Mouse (Mus musculus) layer of hippocampus, adult 9-11 months (tissue): ENCODE data around the gene Nid1.
A peak's percentile ranks its signal among the peaks of the same experiment; 100 is the strongest.
"Not testable (repeated sequence)": the region's sequence is repeated elsewhere in the genome, so short reads cannot be mapped to it uniquely, and the experiment has no call there.

Experiments
- DNase-seq: peaks from one replicate; pipeline ENCODE4 v3.0.0; 2022

The Nid1 gene

GRCm38 (mm10) chr13:13437460-13438015 lies at the start of gene Nid1:
Gene Nid1, plus strand, starts transcription at chr13:13437551.
- not testable (repeated sequence) for DNase-seq

DNA sequence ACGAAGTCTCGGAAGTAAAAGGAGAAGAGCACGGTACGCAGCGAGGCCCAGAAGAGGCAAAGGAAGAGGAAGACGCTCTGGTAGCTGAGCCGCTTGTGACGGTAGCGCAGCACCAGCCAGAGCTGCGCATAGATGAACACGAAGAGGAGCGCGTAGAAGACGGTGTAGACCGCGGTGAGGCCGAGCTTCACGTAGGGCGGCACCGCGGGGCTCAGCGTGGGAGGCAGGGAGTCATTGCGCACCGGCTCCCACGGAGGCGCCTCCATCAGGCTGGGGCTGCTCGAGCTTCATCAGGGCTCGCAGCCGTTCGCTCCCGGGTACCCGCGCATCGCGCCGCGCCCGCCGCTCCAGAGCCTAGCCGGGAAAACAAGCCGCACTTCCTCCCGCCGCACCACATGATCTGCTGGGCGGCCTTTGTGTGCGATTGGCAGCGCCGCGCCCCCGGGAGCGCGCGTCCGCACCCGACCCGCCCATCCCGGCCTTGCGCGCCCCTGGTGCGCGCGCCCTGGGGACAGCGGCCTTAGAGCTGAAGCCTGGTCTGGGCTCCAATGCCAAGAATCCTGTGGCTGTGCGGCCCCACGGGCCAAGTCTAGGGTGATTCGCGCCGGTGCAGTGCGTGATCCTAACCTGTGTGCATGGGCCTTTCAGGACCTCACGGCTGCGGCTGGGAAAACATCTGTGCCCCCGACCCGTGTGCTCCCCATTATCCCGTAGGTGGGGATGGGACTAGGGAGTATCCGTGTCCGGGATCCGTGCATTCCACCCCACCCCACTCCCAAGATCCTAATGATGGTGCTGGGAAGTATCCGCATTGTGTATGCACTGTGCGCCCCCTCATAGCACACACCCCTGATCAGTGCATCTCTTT lies 43.9 kb upstream of the Nid1 start, which contains the start of gene Gpr137b:
Gene Gpr137b, minus strand, starts transcription at position 787 of the 868 bp plus-strand sequence.
- DNase-seq, result peak; percentile 38

GRCm38 (mm10) chr13:13394096-13394395 lies 43.3 kb upstream of the Nid1 start:
- not testable (repeated sequence) for DNase-seq

- not testable (repeated sequence) for DNase-seq
Observed at GRCm38 (mm10) chr13:13400851-13401250, 36.5 kb upstream of the Nid1 start.

DNA sequence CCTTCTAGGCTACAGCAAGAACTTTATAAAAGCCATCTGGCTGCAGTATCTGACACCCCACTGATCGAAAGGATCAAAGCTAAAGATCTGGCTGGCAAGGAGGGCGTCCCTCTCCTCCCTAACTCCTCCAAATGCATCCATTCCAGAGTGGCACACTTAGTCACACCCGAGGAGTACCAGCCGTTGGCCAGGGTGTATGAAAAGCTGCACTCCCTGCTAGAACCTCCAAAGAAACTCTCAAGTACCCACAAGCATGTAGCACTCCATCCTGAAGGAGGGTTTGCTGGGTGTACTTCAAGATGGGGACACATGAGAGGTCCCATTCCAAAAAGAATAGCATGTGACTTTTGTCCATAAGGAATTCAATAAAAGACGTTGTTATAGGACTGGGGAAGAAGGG lies 34.5 kb upstream of the Nid1 start:
- not testable (repeated sequence) for DNase-seq

- DNase-seq, result not testable (repeated sequence)
Observed at GRCm38 (mm10) chr13:13403366-13403765, 34.0 kb upstream of the Nid1 start.

GRCm38 (mm10) chr13:13403839-13404238 lies 33.5 kb upstream of the Nid1 start:
- not testable (repeated sequence) for DNase-seq

GRCm38 (mm10) chr13:13404517-13405155 lies 32.7 kb upstream of the Nid1 start:
- not testable (repeated sequence) for DNase-seq

DNA sequence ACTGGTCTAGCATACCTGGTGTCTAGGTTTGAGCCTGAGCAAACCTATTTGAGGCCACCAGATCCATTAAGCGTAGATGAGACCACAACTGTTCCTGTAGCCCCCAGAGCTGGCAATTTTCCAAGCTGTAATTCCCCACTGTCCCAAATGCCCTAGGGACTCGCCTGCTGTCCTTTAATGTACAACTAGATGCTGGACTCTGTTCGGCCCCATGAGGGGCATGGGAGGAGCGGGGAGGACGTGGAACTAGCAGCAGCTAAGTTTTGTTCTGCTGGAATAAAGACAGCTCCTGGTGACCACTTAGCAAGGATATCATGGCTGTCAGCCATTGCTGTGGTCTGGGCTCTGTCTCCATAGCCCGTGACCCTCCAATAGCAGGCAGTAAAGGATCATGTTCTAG lies 31.8 kb upstream of the Nid1 start:
- not testable (repeated sequence) for DNase-seq

DNA sequence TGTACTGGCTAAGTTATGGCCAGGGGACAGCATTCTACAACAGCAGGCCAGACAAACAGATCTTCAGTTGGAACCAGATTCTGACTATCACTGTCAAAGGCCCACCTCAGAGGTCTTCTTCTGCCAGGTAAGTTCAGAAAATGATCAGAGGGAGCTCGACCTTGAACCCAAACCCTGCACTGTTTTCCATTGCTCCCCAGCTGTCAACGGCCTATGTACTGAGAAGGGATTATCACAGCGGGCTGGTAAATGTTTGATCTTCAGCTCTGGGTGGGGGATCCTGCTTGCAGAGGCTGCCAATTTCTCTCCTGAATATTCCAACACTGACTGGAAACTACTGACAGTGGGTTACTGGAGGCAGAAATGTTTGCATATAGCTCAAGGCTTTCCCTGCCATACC lies 23.1 kb upstream of the Nid1 start:
- no peak for DNase-seq

DNA sequence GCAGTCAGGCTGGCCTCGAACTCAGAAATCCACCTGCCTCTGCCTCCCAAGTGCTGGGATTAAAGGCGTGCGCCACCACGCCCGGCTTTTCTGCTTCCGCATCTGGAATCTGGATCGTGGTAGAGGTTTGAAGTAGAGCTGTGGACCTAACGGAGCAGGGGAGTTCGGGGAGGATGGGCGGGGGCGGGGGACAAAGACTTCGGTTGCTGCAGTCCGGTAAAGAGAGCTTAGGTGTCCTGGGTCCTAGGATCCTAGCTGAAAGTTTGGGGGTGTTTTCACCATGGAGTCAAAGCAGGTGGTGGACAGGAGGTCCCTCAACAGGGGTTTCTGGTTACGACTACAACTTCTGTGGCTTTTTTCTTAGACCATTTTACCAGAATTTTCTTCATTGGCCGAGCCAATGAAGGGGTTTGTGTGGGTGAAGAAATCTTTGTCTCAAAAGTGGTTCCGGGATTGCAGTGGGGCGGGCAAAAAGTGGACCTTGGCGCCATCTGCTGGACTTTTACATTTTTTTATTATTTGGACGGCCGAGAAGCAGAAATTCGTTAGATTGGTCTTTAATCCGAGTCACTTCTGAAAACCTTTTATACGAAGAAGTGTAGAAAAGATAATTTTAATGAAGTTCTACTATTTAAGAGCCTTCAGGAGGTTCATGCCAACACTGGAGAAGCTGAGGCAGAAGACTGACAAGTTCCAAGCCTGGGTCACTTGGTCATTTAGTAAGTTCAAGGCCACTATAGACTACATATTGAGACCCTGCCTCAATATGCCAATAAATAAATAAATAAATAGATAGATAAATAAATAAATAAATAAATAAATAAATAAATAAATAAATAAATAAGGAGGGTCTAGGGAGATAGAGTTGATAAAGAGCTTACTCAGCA lies 22.0 kb upstream of the Nid1 start:
- peak; percentile 22 for DNase-seq

DNA sequence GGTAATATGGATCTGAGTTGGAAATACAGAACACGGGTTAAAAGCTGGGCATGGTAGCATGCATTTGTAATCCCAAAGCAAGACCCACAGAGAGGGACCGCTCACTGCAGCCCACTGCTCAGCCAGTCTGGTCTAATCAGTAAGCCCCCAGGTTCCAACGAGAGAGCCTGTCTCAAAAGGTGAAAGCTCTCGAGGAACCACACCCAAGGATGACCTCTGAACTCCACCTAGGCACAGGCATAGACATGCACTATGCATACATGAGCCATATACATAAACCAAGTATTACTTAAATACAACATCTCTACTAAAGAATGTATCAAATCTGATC lies 21.4 kb upstream of the Nid1 start:
- not testable (repeated sequence) for DNase-seq

DNA sequence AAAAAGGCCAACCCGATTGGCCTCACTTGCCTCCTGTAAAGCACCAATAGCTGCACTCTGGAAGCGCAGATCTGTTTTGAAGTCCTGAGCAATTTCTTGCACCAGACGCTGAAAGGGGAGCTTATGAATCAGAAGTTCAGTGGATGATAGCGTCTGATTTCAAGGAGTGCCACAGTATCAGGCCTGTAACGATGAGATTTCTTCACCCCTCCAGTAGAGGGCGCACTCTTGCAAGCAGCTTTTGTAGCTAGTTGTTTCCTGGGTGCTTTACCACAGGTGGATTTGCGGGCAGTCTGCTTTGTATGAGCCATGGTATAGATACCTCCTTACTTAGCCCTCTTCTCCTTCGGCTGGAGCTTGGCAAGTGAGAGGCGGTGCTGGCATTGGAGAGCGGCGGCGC lies 18.5 kb upstream of the Nid1 start:
- DNase-seq, result not testable (repeated sequence)

- not testable (repeated sequence) for DNase-seq
Observed at GRCm38 (mm10) chr13:13423301-13423700, 14.1 kb upstream of the Nid1 start.

DNA sequence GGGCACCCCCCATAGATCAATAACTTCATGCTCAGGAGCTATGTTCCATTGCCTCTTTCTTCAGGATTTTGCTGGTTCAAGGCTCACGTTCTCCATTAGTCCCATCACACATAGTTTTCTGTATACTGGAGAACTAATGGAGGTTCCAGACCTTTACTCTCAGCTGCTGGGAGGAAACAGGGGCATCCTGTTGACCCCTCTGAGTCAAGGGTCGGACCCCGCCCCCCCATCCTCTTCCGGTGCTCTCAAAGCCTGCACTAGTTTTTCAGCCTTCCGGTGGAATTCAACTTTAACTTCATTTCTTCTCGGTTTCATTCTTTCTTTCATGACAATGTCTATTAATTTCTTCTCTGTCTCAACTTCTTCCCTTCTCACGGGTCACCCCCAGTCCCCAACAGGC lies 1.2 kb upstream of the Nid1 start:
- not testable (repeated sequence) for DNase-seq

DNA sequence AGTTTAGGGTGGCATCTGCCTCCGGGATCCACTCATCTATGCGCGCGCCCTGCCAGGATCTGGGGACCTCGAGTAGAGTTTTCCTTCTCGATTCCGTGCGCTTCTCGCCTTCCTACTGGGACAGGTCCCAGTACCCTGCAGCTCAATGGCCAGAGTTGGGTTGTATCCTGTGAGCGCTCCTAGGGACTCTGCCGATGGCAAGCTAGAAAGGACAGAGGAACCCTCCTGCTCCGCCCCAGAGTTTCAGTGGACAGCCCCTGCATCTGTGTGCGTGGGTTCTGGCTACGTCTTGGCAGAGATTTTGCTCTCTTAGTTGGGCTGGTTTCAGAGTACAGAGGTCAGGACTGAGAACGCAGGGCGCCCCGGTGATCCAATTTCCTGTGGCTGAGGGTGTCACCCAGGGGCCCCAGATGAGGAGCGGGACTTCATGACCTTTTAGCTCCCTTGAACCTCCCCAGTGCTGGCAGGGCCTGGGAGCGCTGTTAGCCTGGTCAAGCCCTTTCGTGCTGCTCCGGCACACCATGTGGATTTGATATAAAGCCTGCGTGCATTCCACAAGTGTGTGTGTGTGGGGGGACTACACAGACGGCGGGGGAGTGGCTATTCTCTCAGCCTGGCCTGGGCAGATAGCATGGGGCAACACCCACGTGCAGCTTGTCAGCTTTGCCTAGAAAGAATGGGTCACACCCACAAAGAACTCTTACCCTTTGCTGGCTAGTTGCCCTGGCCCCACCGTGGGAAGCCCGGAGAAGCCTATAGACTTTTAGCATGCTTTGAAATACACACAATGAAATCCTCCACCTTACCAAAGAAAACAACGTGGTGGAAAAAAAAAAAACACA lies 982 bp downstream of the Nid1 start:
- DNase-seq, result not testable (repeated sequence)

GRCm38 (mm10) chr13:13445601-13446000 lies 8.2 kb downstream of the Nid1 start:
- not testable (repeated sequence) for DNase-seq

- not testable (repeated sequence) for DNase-seq
Observed at GRCm38 (mm10) chr13:13446711-13447443, 9.5 kb downstream of the Nid1 start.

DNA sequence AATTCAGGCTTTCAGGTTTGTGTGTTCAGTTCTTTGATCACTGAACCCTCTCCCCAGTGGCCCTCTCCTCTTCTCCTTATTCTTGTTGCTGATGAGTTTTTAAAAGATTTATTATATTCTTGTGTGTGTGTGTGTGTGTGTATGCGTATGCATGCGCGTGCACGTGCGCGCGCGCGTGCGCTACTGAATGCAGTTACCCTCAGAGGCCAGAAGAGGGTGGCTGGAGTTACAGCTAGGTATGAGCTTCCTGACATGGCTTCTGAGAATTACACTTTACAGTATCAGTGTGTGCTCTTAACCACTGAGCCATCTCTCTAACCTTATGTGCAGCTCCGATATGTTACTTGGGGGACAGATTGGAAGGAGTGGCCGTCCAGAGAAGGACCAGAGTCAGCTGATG lies 12.6 kb downstream of the Nid1 start:
- not testable (repeated sequence) for DNase-seq

GRCm38 (mm10) chr13:13450931-13451330 lies 13.6 kb downstream of the Nid1 start:
- not testable (repeated sequence) for DNase-seq

DNA sequence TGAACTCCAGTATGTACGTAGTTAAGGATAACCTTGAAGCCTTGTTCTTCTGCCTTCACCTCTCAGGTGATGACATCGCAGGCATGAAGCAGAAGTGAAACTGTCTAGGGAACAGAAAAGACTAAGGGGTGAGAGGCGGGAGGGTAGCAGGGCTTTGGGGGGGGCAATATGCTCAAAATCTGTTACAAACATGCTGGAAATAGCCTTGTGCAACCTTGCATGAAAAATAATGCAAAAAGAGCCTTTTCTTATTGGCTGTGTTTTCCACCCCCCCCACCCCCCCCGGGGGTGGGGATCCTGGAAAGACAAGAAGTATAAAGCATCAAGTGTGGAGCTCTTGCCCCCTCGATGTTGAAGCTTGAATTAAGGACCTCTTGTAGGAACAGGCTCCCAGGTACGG lies 16.0 kb downstream of the Nid1 start:
- DNase-seq, result not testable (repeated sequence)
